Mouse (Mus musculus): ENCODE measurements at regions not wholly inside any gene's neighbourhood (a gene's known extent, or its start where the extent isn't known, plus 50 kb on each side); places are given as distances from the start of the nearest gene placed in this dataset.
"Not testable (repeated sequence)": the region's sequence is repeated elsewhere in the genome, so short reads cannot be mapped to it uniquely, and the experiment has no call there.

DNA sequence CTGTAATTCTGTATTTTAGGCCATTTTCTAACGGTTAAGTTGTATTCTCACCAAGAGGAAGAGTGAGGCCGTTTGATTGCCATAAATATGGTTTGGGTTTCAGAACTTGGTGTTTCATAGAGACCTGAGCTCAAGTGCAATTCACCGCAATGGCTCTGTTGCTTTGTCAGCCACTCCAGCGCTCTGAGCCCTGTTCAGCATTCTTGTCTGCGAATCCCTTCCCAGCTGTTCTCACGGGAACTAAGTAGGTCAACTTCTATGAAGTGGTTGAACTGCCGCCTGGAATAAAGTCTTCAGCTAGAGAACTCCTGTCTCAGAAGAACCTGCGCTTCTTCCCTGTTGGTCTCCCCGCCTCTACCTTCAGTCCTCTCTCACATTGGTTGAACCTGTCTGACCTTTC is 113.1 kb downstream of the Spata19 start:
- ChIA-PET CTCF (no interaction called here), POLR2A (no interaction called here)
- in situ Hi-C loops (cut with MboI; ENCODE audit: low pct_unique_long_range_greater_than_20kb): no loop called here
- H3K27me3 ChIP-seq: peaks cover 22% of the 10 kb centered on the region
- TF ChIP-seq CTCF (IDR thresholded peaks at IDR 0.05): no peak
- no peak for ATAC-seq
- no peak for DNase-seq (ENCODE audit: low read depth, low spot score)

GRCm38 (mm10) chr9:27511161-27511560 is 114.6 kb downstream of the Spata19 start:
- POLR2A ChIA-PET: no interaction called here
- DNase-seq (ENCODE audit: low read depth, low spot score): no peak
- no peak for TF ChIP-seq CTCF (IDR thresholded peaks at IDR 0.05)
- in situ Hi-C loops (cut with MboI; ENCODE audit: low pct_unique_long_range_greater_than_20kb): no loop called here
- H3K27me3 ChIP-seq: peaks cover 16% of the 10 kb centered on the region
- ATAC-seq: no peak
- CTCF ChIA-PET: interaction anchor here (1.2 kb wide), 1 partner anchor 57 kb away, joined by 3 read pairs; no protein-coding TSS in a partner anchor

DNA sequence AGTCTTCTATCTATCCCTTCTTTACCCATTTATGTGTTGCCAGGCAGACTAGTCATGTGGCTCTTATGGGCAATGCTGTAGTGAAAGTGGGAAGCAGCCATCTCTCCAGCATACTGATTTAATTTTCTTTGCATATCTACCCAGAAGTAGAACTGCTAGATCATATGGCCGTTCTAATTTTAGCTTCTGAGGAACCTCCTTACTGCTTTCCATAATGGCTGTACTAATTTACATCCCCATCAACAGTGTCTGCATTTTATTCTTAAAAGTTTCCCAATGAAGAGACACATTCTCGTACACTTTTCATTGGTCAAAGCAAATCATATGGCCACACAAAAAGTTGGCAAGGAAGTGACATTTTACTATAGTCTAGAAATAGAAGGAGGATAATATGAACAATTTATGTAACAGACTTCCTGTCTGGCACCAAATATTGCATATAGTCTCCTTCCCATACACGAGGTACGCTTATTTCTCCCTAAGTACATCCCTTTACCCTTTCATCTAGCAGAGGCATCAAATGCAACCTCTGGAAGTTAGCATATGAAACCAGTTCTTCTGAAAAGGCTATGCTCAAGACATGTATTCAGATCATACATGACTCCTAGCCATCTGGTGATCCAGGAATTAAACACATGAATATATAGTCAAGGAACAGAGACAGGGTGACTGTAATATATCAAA is 119.0 kb downstream of the Spata19 start:
- no peak for DNase-seq (ENCODE audit: low read depth, low spot score)
- TF ChIP-seq CTCF (IDR thresholded peaks at IDR 0.05): no peak
- H3K27me3 ChIP-seq: peaks cover 13% of the 10 kb centered on the region
- CTCF ChIA-PET: no interaction called here
- POLR2A ChIA-PET: no interaction called here
- in situ Hi-C loops (cut with MboI; ENCODE audit: low pct_unique_long_range_greater_than_20kb): no loop called here
- ATAC-seq: no peak

GRCm38 (mm10) chr9:27518031-27518430 is 121.4 kb downstream of the Spata19 start:
- in situ Hi-C loops (cut with MboI; ENCODE audit: low pct_unique_long_range_greater_than_20kb): no loop called here
- ChIA-PET POLR2A (no interaction called here), CTCF (no interaction called here)
- DNase-seq (ENCODE audit: low read depth, low spot score) (no peak), ATAC-seq (no peak)
- TF ChIP-seq CTCF (IDR thresholded peaks at IDR 0.05): no peak
- H3K27me3 ChIP-seq: peaks cover 4% of the 10 kb centered on the region

- TF ChIP-seq CTCF (IDR thresholded peaks at IDR 0.05): no peak
- peaks cover 4% of the 10 kb centered on the region for H3K27me3 ChIP-seq
- POLR2A ChIA-PET: no interaction called here
- CTCF ChIA-PET: no interaction called here
- ATAC-seq: no peak
- in situ Hi-C loops (cut with MboI; ENCODE audit: low pct_unique_long_range_greater_than_20kb): no loop called here
- DNase-seq (ENCODE audit: low read depth, low spot score): no peak
These were observed 123.1 kb downstream of the Spata19 start for GRCm38 (mm10) chr9:27519711-27520110.

GRCm38 (mm10) chr9:27521181-27521580 is 124.6 kb downstream of the Spata19 start:
- in situ Hi-C loops (cut with MboI; ENCODE audit: low pct_unique_long_range_greater_than_20kb): no loop called here
- ChIA-PET CTCF (no interaction called here), POLR2A (no interaction called here)
- peaks cover 5% of the 10 kb centered on the region for H3K27me3 ChIP-seq
- ATAC-seq (no peak), DNase-seq (ENCODE audit: low read depth, low spot score) (no peak)
- TF ChIP-seq CTCF (IDR thresholded peaks at IDR 0.05): no peak

DNA sequence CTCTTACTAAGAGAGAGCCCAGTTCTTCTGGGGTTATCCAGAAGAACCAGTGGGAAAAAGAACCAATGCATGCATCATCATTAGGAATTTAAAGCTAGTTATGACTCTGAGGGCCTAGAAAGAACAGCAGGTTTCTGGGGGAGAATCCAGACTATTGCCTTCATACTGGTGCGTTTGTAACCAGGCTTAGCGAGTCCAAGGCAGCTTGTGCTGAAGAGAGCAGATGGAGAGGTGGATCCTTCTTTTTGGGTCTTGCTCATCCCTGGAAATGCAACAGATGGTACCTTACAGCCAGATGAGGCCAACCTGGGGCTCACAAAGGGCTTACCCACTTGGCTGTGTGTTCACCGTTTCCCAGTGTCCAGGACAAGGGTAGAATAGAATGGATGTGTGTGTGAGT is 130.1 kb downstream of the Spata19 start:
- in situ Hi-C loops (cut with MboI; ENCODE audit: low pct_unique_long_range_greater_than_20kb): no loop called here
- ATAC-seq (no peak), DNase-seq (ENCODE audit: low read depth, low spot score) (no peak)
- no peak for TF ChIP-seq CTCF (IDR thresholded peaks at IDR 0.05)
- ChIA-PET POLR2A (no interaction called here), CTCF (no interaction called here)
- H3K27me3 ChIP-seq: peaks cover 16% of the 10 kb centered on the region

- DNase-seq (ENCODE audit: low read depth, low spot score) (no peak), ATAC-seq (no peak)
- TF ChIP-seq CTCF (IDR thresholded peaks at IDR 0.05): no peak
- ChIA-PET POLR2A (no interaction called here), CTCF (no interaction called here)
- H3K27me3 ChIP-seq: peaks cover 5% of the 10 kb centered on the region
- in situ Hi-C loops (cut with MboI; ENCODE audit: low pct_unique_long_range_greater_than_20kb): no loop called here
These were observed 141.9 kb downstream of the Spata19 start for GRCm38 (mm10) chr9:27538480-27538879.

DNA sequence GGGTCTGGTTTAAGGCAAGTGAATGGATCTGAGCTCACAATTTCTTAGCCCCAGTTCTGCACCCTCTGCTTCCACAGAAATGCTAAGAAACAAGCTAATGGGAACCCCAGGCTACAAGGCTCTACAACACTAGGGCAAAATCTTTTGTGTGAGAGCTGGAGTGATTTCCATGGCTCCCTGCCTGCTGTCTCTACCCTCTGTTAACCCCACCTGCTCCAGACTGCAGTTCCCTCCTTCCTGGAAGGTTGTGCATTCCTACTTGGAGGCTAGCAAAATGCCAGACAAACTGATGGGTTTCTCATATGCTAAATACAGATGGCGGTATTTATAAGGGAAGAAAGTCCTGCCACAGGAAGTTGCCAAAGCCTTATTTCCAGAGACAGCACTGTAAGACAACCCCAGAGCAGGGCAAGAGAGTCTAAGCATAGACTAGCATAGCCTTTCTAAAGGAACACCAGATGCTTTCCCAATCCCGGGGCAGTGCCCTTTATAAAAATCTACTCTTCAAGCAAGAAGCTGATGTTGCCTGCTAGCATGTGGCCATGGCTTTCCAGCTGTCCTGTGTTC is 145.1 kb downstream of the Spata19 start:
- in situ Hi-C loops (cut with MboI; ENCODE audit: low pct_unique_long_range_greater_than_20kb): no loop called here
- peaks cover 10% of the 10 kb centered on the region for H3K27me3 ChIP-seq
- ChIA-PET CTCF (no interaction called here), POLR2A (no interaction called here)
- TF ChIP-seq CTCF (IDR thresholded peaks at IDR 0.05): no peak
- ATAC-seq: no peak
- no peak for DNase-seq (ENCODE audit: low read depth, low spot score)

DNA sequence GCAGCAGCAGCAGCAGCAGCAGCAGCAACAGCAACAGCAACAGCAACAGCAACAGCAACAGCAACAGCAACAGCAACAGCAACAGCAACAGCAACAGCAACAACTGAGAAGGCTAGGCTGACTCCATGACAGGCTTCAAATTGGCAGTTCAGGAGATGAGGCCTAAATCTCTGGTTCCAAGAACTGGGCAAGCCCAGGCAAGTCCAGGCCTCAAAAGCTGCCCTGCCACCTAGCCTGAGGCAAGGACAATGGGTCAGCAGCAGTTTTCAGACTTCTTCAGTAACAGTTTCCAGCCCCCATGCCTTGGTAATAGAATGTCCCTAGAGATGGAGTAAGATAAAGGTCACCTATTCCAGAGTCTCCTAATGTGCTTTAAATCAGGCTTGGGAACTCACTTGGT is 158.1 kb downstream of the Spata19 start:
- in situ Hi-C loops (cut with MboI; ENCODE audit: low pct_unique_long_range_greater_than_20kb); ATAC-seq; CTCF ChIA-PET: not testable (repeated sequence)

DNA sequence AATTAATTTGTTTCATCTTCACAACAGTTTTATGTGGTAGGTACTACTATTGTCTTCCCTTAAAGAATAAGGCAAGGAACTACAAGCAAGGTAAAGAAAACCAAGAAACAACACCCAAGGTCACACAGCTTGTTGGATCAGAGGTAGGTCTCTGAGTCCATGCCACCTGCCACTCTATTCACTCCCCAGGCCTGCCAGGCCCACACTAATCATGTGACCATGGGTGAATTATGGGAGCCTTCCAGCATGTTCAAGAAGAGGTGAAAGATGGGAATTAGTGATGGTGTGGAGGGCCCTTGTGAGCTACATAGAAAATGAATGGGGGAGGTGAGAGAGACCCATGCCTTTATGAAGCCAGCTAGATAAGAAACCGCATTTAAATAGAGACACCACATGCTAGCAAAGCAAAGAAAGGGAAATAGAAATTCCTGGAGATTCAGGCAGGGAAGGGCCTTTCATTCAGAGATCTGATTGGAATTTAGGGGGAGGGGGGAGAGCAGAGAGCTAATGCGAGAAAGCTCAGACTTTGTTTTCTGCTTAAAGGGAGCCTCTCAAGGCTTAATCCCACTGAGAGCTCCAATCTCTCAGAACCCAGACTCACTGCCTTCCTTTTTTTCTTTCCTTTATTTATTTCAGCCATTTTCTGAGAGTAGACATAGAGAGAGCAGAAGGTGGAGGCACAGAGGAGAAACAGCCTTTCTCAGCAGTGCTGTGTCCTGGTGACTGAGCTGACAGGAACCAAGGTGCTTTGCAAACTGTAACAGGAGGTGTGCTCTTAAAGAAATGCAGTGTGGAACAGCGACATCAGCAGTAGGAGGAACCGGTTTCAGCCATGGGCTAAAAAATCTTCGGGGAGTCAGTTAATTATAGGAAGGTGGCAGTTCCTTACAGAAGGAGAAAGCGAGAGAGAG is 160.0 kb downstream of the Spata19 start:
- ChIA-PET POLR2A (no interaction called here), CTCF (interaction anchor here (1.1 kb wide), 1 partner anchor 13 kb away, joined by 3 read pairs; no protein-coding TSS in a partner anchor)
- DNase-seq (ENCODE audit: low read depth, low spot score) (no peak), ATAC-seq (no peak)
- H3K27me3 ChIP-seq: peaks cover 8% of the 10 kb centered on the region
- no peak for TF ChIP-seq CTCF (IDR thresholded peaks at IDR 0.05)
- in situ Hi-C loops (cut with MboI; ENCODE audit: low pct_unique_long_range_greater_than_20kb): no loop called here

More for the DNA sequence above, 158.1 kb downstream of the Spata19 start:
- H3K27me3 ChIP-seq; DNase-seq (ENCODE audit: low read depth, low spot score); POLR2A ChIA-PET: not testable (repeated sequence)
